Mouse (Mus musculus) left cerebral cortex, adult 2 months (tissue): ENCODE measurements at regions not wholly inside any gene's neighbourhood (a gene's known extent, or its start where the extent isn't known, plus 50 kb on each side); places are given as distances from the start of the nearest gene placed in this dataset.

Experiments used
- DNase-seq, 2 experiments: peaks; one replicate each; pipeline ENCODE4 v3.0.0; 2021 to 2022; ENCODE audit warnings: low spot score in 2 of 2, mixed read lengths in 1 of 2; ENCODE audit errors: extremely low spot score in 1 of 2
- H3K27ac ChIP-seq: fragments of 200-600 bp; 2 replicates; pipeline ENCODE4 v1.8.1; 2022
- H3K4me3 ChIP-seq: fragments of 200-600 bp; 2 replicates; pipeline ENCODE4 v1.8.1; 2022
- CTCF ChIP-seq: fragments of 200-600 bp; IDR thresholded peaks from 2 replicates; pipeline ENCODE4 v1.8.1; 2022; ENCODE audit warnings: antibody characterized with exemption, mild to moderate bottlenecking, moderate library complexity
- intact Hi-C: fragments of 180-260 bp; cut with DNase I; formaldehyde crosslinking; loops from one replicate; pipeline ENCODE4 v1.15.1; 2025

GRCm38 (mm10) chr10:8100489-8100888, 144.5 kb upstream of the Tab2 start:
- Histone ChIP-seq H3K4me3 (no peak overlapping the region), H3K27ac (no peak overlapping the region)
- intact Hi-C loops, result no loop called here
- no peak for TF ChIP-seq CTCF
- DNase-seq, result no peak

- H3K4me3 ChIP-seq, result no peak overlapping the region
- intact Hi-C loops, result no loop called here
- H3K27ac ChIP-seq, result no peak overlapping the region
- no peak for TF ChIP-seq CTCF
- no peak for DNase-seq
Observed at GRCm38 (mm10) chr10:8095924-8096323, 139.9 kb upstream of the Tab2 start.

DNA sequence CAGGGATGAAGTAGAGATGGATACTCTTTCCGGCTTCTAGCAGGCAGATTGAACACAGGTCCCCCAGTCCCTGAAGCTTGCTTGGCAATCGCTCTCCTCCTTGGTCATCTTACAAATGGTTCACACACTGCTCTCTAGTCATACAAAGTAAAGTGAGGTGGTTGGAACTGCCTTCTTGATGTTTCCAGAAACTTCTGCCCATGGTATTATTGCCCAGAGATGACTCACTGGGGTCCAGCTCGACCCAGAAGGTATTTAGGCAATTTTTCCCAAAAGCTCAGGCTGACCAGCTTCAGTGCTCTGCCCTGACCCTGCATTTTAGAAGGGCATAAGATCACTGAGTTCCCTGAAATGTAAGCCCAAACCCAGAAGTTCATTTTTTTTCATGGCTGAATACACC, 139.2 kb upstream of the Tab2 start:
- H3K27ac ChIP-seq, result no peak overlapping the region
- intact Hi-C loops, result no loop called here
- no peak overlapping the region for H3K4me3 ChIP-seq
- DNase-seq, result no peak
- TF ChIP-seq CTCF, result no peak

DNA sequence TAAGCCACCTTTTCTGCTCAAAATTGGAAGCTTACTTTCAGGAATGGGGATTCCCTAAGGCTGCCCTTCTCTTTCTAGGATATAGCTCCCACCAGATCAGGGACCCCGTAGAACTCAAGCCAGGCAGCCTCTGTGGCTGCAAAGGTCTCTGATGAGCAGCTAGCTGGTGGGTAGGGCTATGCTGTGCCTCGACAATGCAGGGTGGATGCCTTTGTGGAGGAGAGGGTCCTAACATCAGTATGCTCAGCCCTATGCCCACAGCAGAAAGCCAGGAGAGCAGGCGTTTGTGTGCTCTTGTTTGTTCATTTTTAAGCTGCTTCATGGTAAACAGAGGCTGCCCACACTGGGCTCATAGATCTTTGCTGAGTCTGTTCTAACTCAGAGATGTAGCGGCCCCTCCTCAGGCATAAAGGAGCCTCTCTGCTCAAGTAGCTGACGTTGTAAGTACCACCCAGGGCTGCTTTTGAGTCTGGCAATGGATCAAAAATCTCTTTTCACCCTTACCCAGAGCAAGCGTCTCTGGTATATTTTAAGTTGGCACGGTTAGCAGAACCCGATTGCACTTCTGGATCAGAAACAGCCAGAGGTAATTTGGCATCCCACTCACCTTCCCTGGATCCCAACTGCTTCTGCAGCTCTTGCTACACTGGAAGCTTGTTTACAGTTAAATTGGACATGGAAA, 136.0 kb upstream of the Tab2 start:
- Histone ChIP-seq H3K27ac (no peak overlapping the region), H3K4me3 (no peak overlapping the region)
- intact Hi-C loops, result no loop called here
- no peak for TF ChIP-seq CTCF
- no peak for DNase-seq

DNA sequence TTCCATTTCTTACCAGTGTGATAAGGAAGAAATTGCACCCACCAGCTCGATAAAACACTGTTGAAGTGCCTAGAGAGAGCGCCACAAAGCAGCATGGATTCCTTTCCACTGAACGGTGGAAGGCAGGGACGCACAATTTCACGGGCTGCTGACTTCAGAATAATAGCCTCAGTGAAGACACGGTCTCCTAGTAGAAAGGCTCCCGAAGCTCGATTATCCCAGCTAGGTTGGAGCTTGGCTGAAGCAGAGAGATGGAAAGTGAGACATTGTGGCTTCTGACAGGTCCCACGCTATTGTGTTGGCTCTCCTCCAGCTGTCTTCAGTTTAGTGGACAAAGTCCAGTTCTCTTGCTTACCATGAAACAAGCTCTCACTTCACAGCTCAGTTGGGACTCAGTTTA, 133.3 kb upstream of the Tab2 start:
- H3K4me3 ChIP-seq, result no peak overlapping the region
- TF ChIP-seq CTCF, result no peak
- DNase-seq, result no peak
- no peak overlapping the region for H3K27ac ChIP-seq
- intact Hi-C loops, result no loop called here

- Histone ChIP-seq H3K4me3 (no peak overlapping the region), H3K27ac (no peak overlapping the region)
- intact Hi-C loops, result no loop called here
- no peak for DNase-seq
- no peak for TF ChIP-seq CTCF
Observed at GRCm38 (mm10) chr10:8088737-8089136, 132.7 kb upstream of the Tab2 start.

GRCm38 (mm10) chr10:8088321-8088720, 132.3 kb upstream of the Tab2 start:
- intact Hi-C loops, result no loop called here
- no peak for TF ChIP-seq CTCF
- Histone ChIP-seq H3K4me3 (no peak overlapping the region), H3K27ac (no peak overlapping the region)
- DNase-seq, result no peak

- Histone ChIP-seq H3K4me3 (no peak overlapping the region), H3K27ac (no peak overlapping the region)
- no peak for DNase-seq
- intact Hi-C loops, result no loop called here
- no peak for TF ChIP-seq CTCF
Observed at GRCm38 (mm10) chr10:8087106-8087505, 131.1 kb upstream of the Tab2 start.

DNA sequence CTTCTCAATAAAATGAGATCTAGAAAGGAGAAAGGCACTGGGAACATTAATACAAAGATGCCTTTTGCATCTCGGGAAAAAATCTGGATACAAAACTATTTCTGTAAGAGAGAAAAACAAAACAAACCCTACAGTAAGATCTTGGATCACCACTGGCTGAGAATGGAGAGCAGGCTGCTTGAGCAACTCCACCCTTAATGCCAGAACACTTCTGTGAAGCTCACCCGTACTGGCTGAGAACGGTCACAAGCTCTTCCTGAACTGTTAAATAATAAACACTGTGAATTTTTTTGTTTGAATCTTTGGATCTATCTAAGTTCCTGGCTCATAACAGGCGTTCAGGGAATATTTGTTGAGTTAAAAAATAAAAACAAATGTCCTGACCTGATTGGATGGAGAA, 130.4 kb upstream of the Tab2 start:
- no peak for DNase-seq
- intact Hi-C loops, result no loop called here
- Histone ChIP-seq H3K4me3 (no peak overlapping the region), H3K27ac (no peak overlapping the region)
- TF ChIP-seq CTCF, result no peak

- no peak for TF ChIP-seq CTCF
- DNase-seq, result no peak
- Histone ChIP-seq H3K4me3 (no peak overlapping the region), H3K27ac (no peak overlapping the region)
- intact Hi-C loops, result no loop called here
Observed at GRCm38 (mm10) chr10:8077904-8078811, 122.1 kb upstream of the Tab2 start.

GRCm38 (mm10) chr10:8072463-8072862, 116.4 kb upstream of the Tab2 start:
- intact Hi-C loops, result no loop called here
- DNase-seq, result no peak
- no peak overlapping the region for H3K4me3 ChIP-seq
- H3K27ac ChIP-seq, result no peak overlapping the region
- TF ChIP-seq CTCF, result no peak

DNA sequence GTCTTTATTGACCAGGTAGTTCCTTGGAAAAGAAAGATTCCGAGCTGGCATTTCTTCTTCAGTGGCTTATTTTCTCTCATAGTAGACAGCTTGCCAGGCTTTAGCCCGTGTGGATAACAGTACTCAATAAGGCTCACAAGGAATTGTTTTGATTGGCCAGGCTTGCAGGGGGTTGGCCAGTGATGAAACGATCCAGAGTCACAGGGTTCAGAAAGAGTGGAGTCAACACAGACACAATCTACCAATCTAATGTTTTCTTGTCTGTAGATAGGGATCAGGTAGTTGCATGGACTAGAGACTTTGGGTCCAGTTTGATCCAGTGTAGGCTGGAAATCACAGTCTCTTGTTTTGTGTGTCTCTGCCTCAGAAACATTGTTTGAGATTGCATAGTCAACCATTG, 115.8 kb upstream of the Tab2 start:
- DNase-seq, result no peak
- intact Hi-C loops, result no loop called here
- Histone ChIP-seq H3K4me3 (no peak overlapping the region), H3K27ac (no peak overlapping the region)
- TF ChIP-seq CTCF, result no peak

DNA sequence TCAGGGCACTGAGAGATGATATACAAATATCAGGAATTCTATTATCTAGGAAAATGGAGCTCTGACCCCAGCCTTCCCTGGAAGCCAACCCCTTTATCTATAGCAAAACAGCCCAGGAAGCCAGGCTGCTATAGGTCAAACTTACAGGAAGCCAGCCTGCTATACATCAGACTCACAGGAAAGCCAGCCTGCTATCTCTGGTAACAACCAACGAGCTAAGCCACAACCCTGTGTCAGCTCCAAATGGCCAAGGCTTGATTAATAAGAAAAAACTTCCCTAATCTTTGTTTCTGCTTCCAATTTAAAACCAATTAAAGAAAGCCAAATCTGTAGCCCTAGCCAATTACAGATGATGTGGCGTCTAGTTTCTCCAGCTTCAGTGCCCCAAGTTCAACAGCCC, 114.4 kb upstream of the Tab2 start:
- H3K27ac ChIP-seq, result no peak overlapping the region
- intact Hi-C loops, result no loop called here
- no peak for DNase-seq
- TF ChIP-seq CTCF, result no peak
- H3K4me3 ChIP-seq, result no peak overlapping the region
